Mouse (Mus musculus) midbrain, embryonic 16.5 days (tissue): ENCODE data around the gene Cnot1. TPM values are rescaled to one million over a fixed set of nuclear protein-coding genes. Genes with fewer than 3 reads are reported as not detected.
"Not testable (repeated sequence)": the region's sequence is repeated elsewhere in the genome, so short reads cannot be mapped to it uniquely, and the experiment has no call there.

Experiments
- ATAC-seq: fragments of 200-750 bp; cut with Nextera tagmentation; 2 replicates; pipeline ENCODE4 v1.8.0; 2017; ENCODE audit warnings: moderate TSS enrichment
- H3K27ac ChIP-seq: fragments of 300-500 bp; sonication (generic); 2 replicates; pipeline ENCODE4 v1.5.1; 2014; ENCODE audit warnings: mild to moderate bottlenecking, low read length, mixed read lengths
- H3K27me3 ChIP-seq: fragments of 300-500 bp; sonication (generic); 2 replicates; pipeline ENCODE4 v1.6.1; 2014; ENCODE audit warnings: low read depth, low read length, mixed read lengths; ENCODE audit not compliant: control insufficient read depth, insufficient read depth
- H3K36me3 ChIP-seq: fragments of 300-500 bp; sonication (generic); 2 replicates; pipeline ENCODE4 v1.6.1; 2014; ENCODE audit warnings: mild to moderate bottlenecking, low read length, moderate library complexity, mixed read lengths; ENCODE audit not compliant: control insufficient read depth, insufficient read depth
- H3K4me1 ChIP-seq: fragments of 300-500 bp; sonication (generic); 2 replicates; pipeline ENCODE4 v1.6.1; 2014; ENCODE audit warnings: mild to moderate bottlenecking, low read length, mixed read lengths; ENCODE audit not compliant: control insufficient read depth, insufficient read depth
- H3K4me2 ChIP-seq: fragments of 300-500 bp; sonication (generic); 2 replicates; pipeline ENCODE4 v1.6.1; 2014; ENCODE audit warnings: mild to moderate bottlenecking, low read length, mixed read lengths
- H3K4me3 ChIP-seq: fragments of 300-500 bp; sonication (generic); 2 replicates; pipeline ENCODE4 v1.5.1; 2014; ENCODE audit warnings: low read depth, mild to moderate bottlenecking, low read length, moderate library complexity, mixed read lengths
- H3K9ac ChIP-seq: fragments of 300-500 bp; sonication (generic); 2 replicates; pipeline ENCODE4 v1.6.1; 2014; ENCODE audit warnings: low read depth, low read length, mixed read lengths
- H3K9me3 ChIP-seq: fragments of 300-500 bp; sonication (generic); replicated peaks from 2 replicates; pipeline ENCODE4 v1.6.1; 2014; ENCODE audit warnings: mild to moderate bottlenecking, low read length, mixed read lengths; ENCODE audit not compliant: control insufficient read depth, poor library complexity, severe bottlenecking
- WGBS: fragments of 180-500 bp; shearing (Covaris S2); extraction: QIAGEN DNeasy Blood & Tissue Kit; methylation state at CpG from one replicate; pipeline ENCODE4 v1.1.7; 2014; 5-methylcytosine and 5-hydroxymethylcytosine counted together
- polyA plus RNA-seq: library from polyadenylated mRNA; unstranded; fragments of >200 nt; fragmentation: Nextera tagmentation; extraction: Ambion mirVana; gene quantifications from 2 replicates; pipeline ENCODE4 v1.2.1, GENCODE M21; 2015

The Cnot1 gene
- polyA plus RNA-seq, 1 experiment from 2014 or later = 41.2 TPM

- H3K9me3 ChIP-seq = no peaks in the 10 kb centered on the region
- WGBS = under 1% methylated on average over 20 of the region's 20 CpGs
- peak; percentile 96 for ATAC-seq
- H3K4me2 ChIP-seq = peak overlapping the region; percentile 62
- H3K27me3 ChIP-seq = no peaks in the 10 kb centered on the region
- H3K27ac ChIP-seq = peak overlapping the region; percentile 97
- peaks cover 24% of the 10 kb centered on the region for H3K4me1 ChIP-seq
- H3K9ac ChIP-seq = peak overlapping the region; percentile 64; the same call in 1 of the 2 replicates
- H3K36me3 ChIP-seq = no peaks in the 10 kb centered on the region
- H3K4me3 ChIP-seq = peak overlapping the region; percentile 95
Measured at GRCm38 (mm10) chr8:95807861-95808260, 597 bp upstream of the Cnot1 start.

DNA sequence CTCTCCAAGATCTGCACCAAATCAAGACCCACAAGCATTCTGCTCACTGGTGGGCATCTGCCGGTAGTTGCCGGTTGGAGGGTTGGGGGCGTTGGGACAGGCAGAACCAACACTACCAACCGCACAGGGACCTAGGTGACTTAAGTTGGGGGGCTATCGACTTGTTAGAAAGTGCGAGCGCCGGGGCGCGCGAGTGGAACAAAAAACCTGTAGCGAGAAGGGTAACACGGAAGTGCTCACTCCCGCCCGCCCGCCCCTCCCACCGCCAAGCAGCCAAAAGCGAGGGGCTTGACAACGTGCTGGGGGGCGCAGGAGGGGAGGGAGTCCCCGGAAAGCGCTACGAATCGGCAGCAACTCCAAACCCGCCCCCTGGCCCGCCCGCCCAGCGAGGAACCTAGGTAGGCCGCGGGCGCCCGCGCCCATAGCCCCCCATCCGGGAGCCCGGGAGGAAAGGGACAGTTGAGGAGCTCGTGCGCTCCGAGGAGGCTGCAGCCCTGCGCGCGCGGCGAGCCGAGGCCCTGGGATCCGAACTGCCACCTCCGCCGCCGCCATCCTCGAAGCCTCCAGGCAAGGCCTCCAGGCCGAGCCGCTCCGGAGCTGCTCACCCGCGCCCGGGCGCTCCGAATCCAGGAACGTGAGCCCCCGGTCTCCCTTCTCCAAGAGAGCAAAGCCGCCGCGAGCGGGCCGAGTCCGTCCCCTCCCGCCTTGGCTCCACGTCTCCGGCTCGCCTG lies 638 bp downstream of the Cnot1 start:
- Histone ChIP-seq H3K4me3 (peak overlapping the region; percentile 95), H3K4me1 (peaks cover 25% of the 10 kb centered on the region), H3K27me3 (no peaks in the 10 kb centered on the region), H3K9ac (peak overlapping the region; percentile 96), H3K4me2 (peak overlapping the region; percentile 79), H3K9me3 (no peaks in the 10 kb centered on the region), H3K27ac (peak overlapping the region; percentile 97), H3K36me3 (no peaks in the 10 kb centered on the region)
- 0 out of 2 replicates have a peak, but pooled peaks have one; percentile 6 for ATAC-seq
- WGBS = 1% methylated on average over 44 of the region's 69 CpGs

DNA sequence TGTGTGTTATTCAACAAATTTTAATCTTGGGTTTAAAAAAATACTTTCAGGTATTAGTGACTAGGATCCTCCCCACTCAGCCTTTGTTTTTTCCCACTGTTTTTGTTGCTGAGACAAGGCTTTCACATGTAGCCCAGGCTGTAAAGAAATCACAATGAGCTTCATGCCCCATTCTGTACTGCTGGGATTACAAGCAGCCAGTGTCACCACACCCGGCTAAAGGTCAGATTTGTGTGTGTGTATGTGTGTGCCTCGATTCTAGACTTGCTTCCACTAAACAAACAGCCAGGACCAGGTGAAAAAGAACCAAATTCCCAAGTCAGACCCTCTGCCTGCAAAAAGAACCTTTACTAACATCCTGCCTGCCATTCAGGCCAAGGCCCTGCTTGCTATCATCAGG lies 1.8 kb downstream of the Cnot1 start:
- H3K27me3 ChIP-seq = no peaks in the 10 kb centered on the region
- H3K36me3 ChIP-seq = no peaks in the 10 kb centered on the region
- no peak overlapping the region for H3K9ac ChIP-seq
- peaks cover 28% of the 10 kb centered on the region for H3K4me1 ChIP-seq
- ATAC-seq = no peak
- H3K27ac ChIP-seq = no peak overlapping the region
- peak overlapping the region; percentile 95 for H3K4me3 ChIP-seq
- H3K9me3 ChIP-seq = no peaks in the 10 kb centered on the region
- H3K4me2 ChIP-seq = peak overlapping the region; percentile 79
- 49% methylated on average over 2 of the region's 2 CpGs for WGBS

DNA sequence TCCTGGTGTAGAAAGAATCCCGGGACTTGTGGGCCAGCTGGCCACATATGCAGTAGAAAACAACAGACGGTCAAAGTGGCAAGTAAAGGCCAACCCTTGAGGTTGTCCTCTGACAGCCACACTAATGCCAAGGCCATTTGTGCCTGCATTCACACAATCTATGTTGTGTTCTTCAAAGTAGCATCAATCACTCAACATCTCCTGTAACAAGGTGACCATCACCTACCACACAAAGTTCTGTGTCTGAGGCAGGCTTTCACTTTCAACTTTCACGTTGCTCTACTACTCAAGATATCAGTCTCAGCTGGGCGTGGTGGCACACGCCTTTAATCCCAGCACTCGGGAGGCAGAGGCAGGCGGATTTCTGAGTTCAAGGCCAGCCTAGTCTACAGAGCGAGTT lies 5.0 kb downstream of the Cnot1 start:
- Histone ChIP-seq H3K9me3 (no peaks in the 10 kb centered on the region), H3K36me3 (no peaks in the 10 kb centered on the region), H3K27ac (no peak overlapping the region), H3K9ac (no peak overlapping the region), H3K4me3 (no peak overlapping the region), H3K27me3 (no peaks in the 10 kb centered on the region), H3K4me2 (no peak overlapping the region), H3K4me1 (peaks cover 30% of the 10 kb centered on the region)
- 92% methylated on average over 8 of the region's 8 CpGs for WGBS
- ATAC-seq = no peak

GRCm38 (mm10) chr8:95801476-95802064 lies 5.7 kb downstream of the Cnot1 start:
- Histone ChIP-seq H3K9me3 (no peaks in the 10 kb centered on the region), H3K4me3 (no peak overlapping the region), H3K27me3 (no peaks in the 10 kb centered on the region), H3K36me3 (no peaks in the 10 kb centered on the region), H3K27ac (no peak overlapping the region), H3K9ac (no peak overlapping the region), H3K4me2 (no peak overlapping the region), H3K4me1 (peaks cover 30% of the 10 kb centered on the region)
- no peak for ATAC-seq
- 92% methylated on average over 1 of the region's 1 CpGs for WGBS

DNA sequence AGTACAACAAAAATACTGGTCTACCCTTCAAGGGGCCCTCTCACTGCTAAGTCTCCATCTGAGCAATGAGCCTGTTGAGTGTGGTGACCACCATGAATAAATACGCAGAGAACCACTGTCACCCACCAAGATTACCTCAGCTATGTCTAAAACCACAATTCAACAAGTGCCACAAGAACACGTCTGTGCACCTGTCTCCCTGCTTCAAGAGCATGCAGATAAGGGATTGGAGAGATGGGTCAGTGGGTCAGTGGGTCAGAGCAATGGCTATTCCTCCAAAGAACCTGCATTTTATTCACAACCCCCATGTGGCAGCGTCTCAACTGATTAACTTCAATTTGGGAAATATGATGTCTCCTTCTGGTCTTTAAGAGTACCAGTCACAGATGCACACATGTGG lies 6.9 kb downstream of the Cnot1 start:
- 98% methylated on average over 3 of the region's 3 CpGs for WGBS

DNA sequence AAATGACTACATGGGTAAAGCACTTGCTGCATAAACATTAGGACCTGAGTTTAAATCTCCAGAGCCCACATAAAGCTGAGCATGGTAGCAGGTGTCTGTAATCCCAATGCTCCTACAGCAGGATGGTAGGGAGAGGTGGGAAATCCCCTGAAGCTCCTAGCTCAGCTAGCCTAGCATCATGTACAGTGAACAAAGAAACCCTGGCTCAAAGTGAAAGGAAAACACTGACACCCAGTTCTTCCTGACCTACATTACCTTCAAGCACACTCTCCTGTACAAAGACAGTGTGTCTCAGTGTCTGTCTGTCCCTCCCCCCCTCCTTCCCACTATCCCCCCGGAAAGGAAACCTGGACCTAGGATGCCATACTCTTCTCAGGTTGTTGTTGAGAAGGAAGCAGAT lies 7.4 kb downstream of the Cnot1 start:
- no peaks in the 10 kb centered on the region for H3K27me3 ChIP-seq
- no peak overlapping the region for H3K4me3 ChIP-seq
- ATAC-seq = no peak
- H3K4me2 ChIP-seq = no peak overlapping the region
- H3K27ac ChIP-seq = no peak overlapping the region
- no peaks in the 10 kb centered on the region for H3K36me3 ChIP-seq
- H3K9ac ChIP-seq = no peak overlapping the region
- 84% methylated on average over 1 of the region's 1 CpGs for WGBS
- no peaks in the 10 kb centered on the region for H3K9me3 ChIP-seq
- H3K4me1 ChIP-seq = peaks cover 17% of the 10 kb centered on the region

More for the DNA sequence above, 6.9 kb downstream of the Cnot1 start:
- Histone ChIP-seq H3K4me3 (no peak overlapping the region), H3K36me3 (no peaks in the 10 kb centered on the region), H3K4me2 (no peak overlapping the region), H3K9me3 (no peaks in the 10 kb centered on the region), H3K27me3 (no peaks in the 10 kb centered on the region), H3K9ac (no peak overlapping the region), H3K27ac (no peak overlapping the region), H3K4me1 (peaks cover 22% of the 10 kb centered on the region)
- no peak for ATAC-seq

DNA sequence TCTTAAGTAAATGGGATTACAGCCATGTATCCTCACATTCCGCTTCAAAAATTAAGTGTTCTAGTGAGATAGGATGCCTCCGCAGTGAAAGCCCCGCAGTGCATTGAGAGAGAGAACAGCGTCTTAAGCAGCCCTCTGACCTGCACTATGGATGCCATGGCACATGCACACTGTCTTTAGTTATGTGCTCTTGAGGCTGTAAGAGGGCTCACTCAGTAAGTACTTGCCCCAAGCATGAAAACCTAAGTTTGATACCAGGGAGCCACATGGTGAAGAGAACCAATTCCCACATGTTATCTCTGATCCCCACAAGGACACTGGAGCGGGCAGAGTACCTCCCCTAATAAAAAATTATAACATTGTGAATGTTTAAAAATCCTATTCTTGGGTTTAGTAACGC lies 8.1 kb downstream of the Cnot1 start:
- WGBS = 94% methylated on average over 6 of the region's 6 CpGs

DNA sequence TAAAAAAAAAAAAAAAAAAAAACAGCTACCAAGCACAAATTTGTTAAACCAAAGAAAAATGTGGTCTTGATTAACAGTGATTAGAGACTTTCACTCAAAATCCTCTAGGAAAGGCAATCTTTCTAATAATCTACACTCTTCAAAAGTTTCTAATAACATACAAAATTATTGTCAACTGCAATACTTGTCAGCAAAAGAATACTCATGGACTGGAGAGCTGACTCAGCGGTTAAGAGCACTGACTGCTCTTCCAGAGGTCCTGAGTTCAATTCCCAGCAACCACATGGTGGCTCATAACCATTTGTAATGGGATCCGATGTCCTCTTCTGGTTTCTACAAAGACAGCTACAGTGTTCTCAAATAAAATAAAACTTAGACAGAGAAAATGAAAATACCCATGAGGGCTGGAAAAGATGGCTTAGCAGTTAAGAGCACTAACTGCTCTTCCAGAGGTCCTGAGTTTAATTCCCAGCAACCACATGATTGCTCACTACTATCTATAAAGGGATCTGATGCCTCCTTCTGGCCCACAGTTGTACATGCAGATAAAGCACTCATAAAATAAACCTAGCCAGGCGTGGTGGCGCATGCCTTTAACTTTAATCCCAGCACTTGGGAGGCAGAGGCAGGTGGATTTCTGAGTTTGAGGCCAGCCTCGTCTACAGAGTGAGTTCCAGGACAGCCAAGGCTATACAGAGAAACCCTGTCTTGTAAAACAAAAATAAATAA lies 11.8 kb downstream of the Cnot1 start:
- not testable (repeated sequence) for H3K9me3 ChIP-seq, H3K36me3 ChIP-seq, H3K4me1 ChIP-seq, H3K9ac ChIP-seq, H3K4me3 ChIP-seq, ATAC-seq, H3K27ac ChIP-seq, H3K4me2 ChIP-seq, H3K27me3 ChIP-seq
- 96% methylated on average over 5 of the region's 5 CpGs for WGBS

More for the DNA sequence above, 8.1 kb downstream of the Cnot1 start:
- no peaks in the 10 kb centered on the region for H3K9me3 ChIP-seq
- no peak overlapping the region for H3K4me3 ChIP-seq
- peaks cover 13% of the 10 kb centered on the region for H3K4me1 ChIP-seq
- H3K27me3 ChIP-seq = no peaks in the 10 kb centered on the region
- H3K27ac ChIP-seq = no peak overlapping the region
- no peaks in the 10 kb centered on the region for H3K36me3 ChIP-seq
- no peak overlapping the region for H3K9ac ChIP-seq
- H3K4me2 ChIP-seq = no peak overlapping the region
- no peak for ATAC-seq
